ENCODE assay signal across 8 mouse cellular contexts in genomic region chr4:139193176-139194093, GRCm38 (mm10). TPM values are rescaled to one million over a fixed set of nuclear protein-coding genes. Genes with fewer than 3 reads are reported as not detected.
DNase-seq lines count a peak whose midpoint lies in the region; ATAC-seq and TF ChIP-seq lines count a peak whose summit lies in the region.

No protein-coding gene starts in this region.

- peak overlapping the region; percentile 98 for H3K4me3 ChIP-seq in heart, embryonic 15.5 days
- peak overlapping the region; percentile 98 for H3K4me3 ChIP-seq in forebrain, embryonic 15.5 days
- H3K4me3 ChIP-seq in liver, embryonic 15.5 days (replicated peaks): peak overlapping the region; percentile 91
- H3K4me3 ChIP-seq in olfactory bulb, adult 2 months (ENCODE audit: insufficient read depth, low read depth, low read length): peak overlapping the region; percentile 93

- H3K4me2 ChIP-seq in heart, embryonic 15.5 days: peak overlapping the region; percentile 95
- peak overlapping the region; percentile 81 for H3K4me2 ChIP-seq in forebrain, embryonic 15.5 days (replicated peaks)
- peak overlapping the region; percentile 94 for H3K4me2 ChIP-seq in liver, embryonic 15.5 days

- peak overlapping the region; percentile 91 for H3K27ac ChIP-seq in heart, embryonic 15.5 days
- H3K27ac ChIP-seq in forebrain, embryonic 15.5 days (replicated peaks): peak overlapping the region; percentile 92
- peak overlapping the region; percentile 86 for H3K27ac ChIP-seq in liver, embryonic 15.5 days (replicated peaks)
- H3K27ac ChIP-seq in olfactory bulb, adult 2 months (ENCODE audit: insufficient read depth, low read depth, low read length): peak overlapping the region; percentile 68; the same call in 1 of the 2 replicates

- no peak for TF ChIP-seq CTCF in olfactory bulb, adult 2 months (IDR thresholded peaks at IDR 0.05; ENCODE audit: insufficient read depth, low read depth, low read length)

- ATAC-seq in heart, embryonic 15.5 days (replicated peaks; ENCODE audit: insufficient number of reproducible peaks, insufficient read depth, low FRiP score, low read depth): peak; percentile 4
- peak; percentile 21 for ATAC-seq in forebrain, embryonic 15.5 days (replicated peaks)
- peak; percentile 40 for ATAC-seq in liver, embryonic 15.5 days (ENCODE audit: insufficient read depth)

- 2% methylated on average over 35 of the region's 35 CpGs for WGBS in heart, embryonic 15.5 days
- WGBS in forebrain, embryonic 15.5 days: 9% methylated on average over 35 of the region's 35 CpGs
- WGBS in liver, embryonic 15.5 days (ENCODE audit: insufficient replicate concordance): 2% methylated on average over 35 of the region's 35 CpGs
- WGBS in olfactory bulb, adult 2 months: 6% methylated on average over 35 of the region's 35 CpGs

- H3K27me3 ChIP-seq in heart, embryonic 15.5 days: no peaks in the 10 kb centered on the region
- H3K27me3 ChIP-seq in forebrain, embryonic 15.5 days: no peaks in the 10 kb centered on the region
- H3K27me3 ChIP-seq in liver, embryonic 15.5 days: no peaks in the 10 kb centered on the region

- no peaks in the 10 kb centered on the region for H3K9me3 ChIP-seq in heart, embryonic 15.5 days (replicated peaks)
- H3K9me3 ChIP-seq in forebrain, embryonic 15.5 days: no peaks in the 10 kb centered on the region
- no peaks in the 10 kb centered on the region for H3K9me3 ChIP-seq in liver, embryonic 15.5 days (replicated peaks)

- H3K36me3 ChIP-seq in heart, embryonic 15.5 days: no peaks in the 10 kb centered on the region
- H3K36me3 ChIP-seq in forebrain, embryonic 15.5 days: no peaks in the 10 kb centered on the region
- H3K36me3 ChIP-seq in liver, embryonic 15.5 days (replicated peaks): no peaks in the 10 kb centered on the region

- no peak for DNase-seq in heart, adult 11 months
- DNase-seq in T-cell, adult 2 months (ENCODE audit: low spot score): peak; percentile 44
- DNase-seq in right cerebral cortex, adult 2 months (ENCODE audit: low spot score in 2 of 2): no peak
- no peak for DNase-seq in left cerebral cortex, adult 8-10 months (ENCODE audit: low spot score in 2 of 2)

- peaks cover 63% of the 10 kb centered on the region for H3K4me1 ChIP-seq in heart, embryonic 15.5 days (replicated peaks)
- peaks cover 40% of the 10 kb centered on the region for H3K4me1 ChIP-seq in forebrain, embryonic 15.5 days
- peaks cover 82% of the 10 kb centered on the region for H3K4me1 ChIP-seq in liver, embryonic 15.5 days (replicated peaks)
- H3K4me1 ChIP-seq in olfactory bulb, adult 2 months (ENCODE audit: control insufficient read depth, insufficient read depth, low read length): peaks cover 27% of the 10 kb centered on the region

- no peak for TF ChIP-seq POLR2A in olfactory bulb, adult 2 months (IDR thresholded peaks at IDR 0.05; ENCODE audit: insufficient read depth, low read depth, low read length)

- peak overlapping the region; percentile 95 for H3K9ac ChIP-seq in heart, embryonic 15.5 days
- peak overlapping the region; percentile 94 for H3K9ac ChIP-seq in forebrain, embryonic 15.5 days (replicated peaks)
- peak overlapping the region; percentile 90 for H3K9ac ChIP-seq in liver, embryonic 15.5 days

RNA-seq across cellular contexts. Expression of gene Capzb, which starts 0.7 kb away (rescaled TPM):
- 363 and 375 TPM in 2 replicates for polyA plus RNA-seq in heart, embryonic 15.5 days (2015; fragmentation: Nextera tagmentation; extraction: Ambion mirVana)
- polyA plus RNA-seq in forebrain, embryonic 15.5 days (2015; fragmentation: Nextera tagmentation; extraction: Ambion mirVana): 312 and 323 TPM in 2 replicates
- polyA plus RNA-seq in liver, embryonic 15.5 days (2015; fragmentation: Nextera tagmentation; extraction: Ambion mirVana): 148 and 153 TPM in 2 replicates
- 218 and 336 TPM in 2 replicates for polyA plus RNA-seq in olfactory bulb, adult 2 months (2012; ENCODE audit: insufficient read depth, insufficient read length, low replicate concordance, missing spikeins)
- total RNA-seq in left cerebral cortex, adult 8-10 months (2022): 100 to 1,000 TPM; 310 to 345 (median 321) TPM
